Mouse (Mus musculus) ES-E14 (cell line): Measurements from ENCODE around the gene Drc7. TPM values are rescaled to one million over a fixed set of nuclear protein-coding genes. Genes with fewer than 3 reads are reported as not detected.

Experiments used
- DNase-seq: peaks from one replicate; pipeline ENCODE4 v3.0.0-alpha.2; 2013; ENCODE audit warnings: low read depth, low spot score
- H3K27ac ChIP-seq: 2 replicates; pipeline ENCODE4 v1.5.1; 2012; ENCODE audit warnings: low read depth, mild to moderate bottlenecking, low read length, moderate library complexity, mixed read lengths; ENCODE audit not compliant: poor library complexity, insufficient read depth, severe bottlenecking
- H3K36me3 ChIP-seq: 2 replicates; pipeline ENCODE4 v1.6.1; 2012; ENCODE audit warnings: mild to moderate bottlenecking, low read length, moderate library complexity, mixed read lengths; ENCODE audit not compliant: control insufficient read depth, poor library complexity, insufficient read depth, severe bottlenecking
- H3K4me1 ChIP-seq, 2 experiments: fragments of 150-350 bp in 1 of 2; sonication (generic) in 1 of 2; 2 replicates each; pipeline ENCODE4 v1.6.1; 2012; ENCODE audit warnings: low read length in 2 of 2, mild to moderate bottlenecking in 1 of 2, mixed read lengths in 1 of 2; ENCODE audit not compliant: control insufficient read depth in 2 of 2, insufficient read depth in 2 of 2, poor library complexity in 1 of 2
- H3K4me3 ChIP-seq, 2 experiments: fragments of 150-350 bp in 1 of 2; sonication (generic) in 1 of 2; 2 replicates each; pipeline ENCODE4 v1.5.1; 2012; ENCODE audit warnings: low read length in 2 of 2, low read depth in 1 of 2, mild to moderate bottlenecking in 1 of 2, mixed read lengths in 1 of 2; ENCODE audit not compliant: insufficient read depth in 1 of 2, poor library complexity in 1 of 2, severe bottlenecking in 1 of 2
- H3K9ac ChIP-seq: 2 replicates; pipeline ENCODE4 v1.6.1; 2012; ENCODE audit warnings: low read depth, mild to moderate bottlenecking, low read length, mixed read lengths; ENCODE audit not compliant: poor library complexity, insufficient read depth, severe bottlenecking
- H3K9me3 ChIP-seq: fragments of 150-350 bp; sonication (generic); 2 replicates; pipeline ENCODE4 v1.6.1; 2012; ENCODE audit warnings: low read depth, mild to moderate bottlenecking, low read length; ENCODE audit not compliant: control insufficient read depth, insufficient read depth
- CHD2 ChIP-seq: IDR thresholded peaks from 2 replicates; pipeline ENCODE4 v1.6.1; 2014; ENCODE audit warnings: mild to moderate bottlenecking, low read depth, low read length, inconsistent platforms
- HCFC1 ChIP-seq: IDR thresholded peaks from 2 replicates; pipeline ENCODE4 v1.6.1; 2012; ENCODE audit warnings: low read length, inconsistent platforms, borderline replicate concordance; ENCODE audit not compliant: insufficient read depth
- MAFK ChIP-seq: IDR thresholded peaks from 2 replicates; pipeline ENCODE4 v1.6.1; 2014; ENCODE audit warnings: mild to moderate bottlenecking, low read depth, low read length, inconsistent platforms; ENCODE audit not compliant: insufficient read depth
- ZC3H11A ChIP-seq: IDR thresholded peaks from 2 replicates; pipeline ENCODE4 v1.6.1; 2012; ENCODE audit warnings: low read depth, mild to moderate bottlenecking, inconsistent platforms, low read length, borderline replicate concordance
- ZNF384 ChIP-seq: IDR thresholded peaks from 2 replicates; pipeline ENCODE4 v1.6.1; 2012; ENCODE audit warnings: low read depth, low read length, inconsistent platforms
- in situ Hi-C, 2 experiments: fragments of 600-800 bp; cut with MboI; formaldehyde crosslinking; loops; one replicate each; pipeline ENCODE4 v1.15.1; 2025; ENCODE audit warnings: low sequenced_read_pairs in 2 of 2, inconsistent platforms in 1 of 2; ENCODE audit not compliant: unreplicated experiment in 2 of 2
- total RNA-seq: library from RNA; depleted of rRNA; stranded (reverse); fragments of 300-350 nt; gene quantifications from 2 replicates; pipeline ENCODE4 v1.2.3, GENCODE M21; 2012

Drc7 gene
- total RNA-seq, 1 experiment, result 0.94 TPM

- Histone ChIP-seq H3K9ac (no peak overlapping the region), H3K4me3 (no peak overlapping the region), H3K4me1 (no peaks in the 10 kb centered on the region), H3K9me3 (no peaks in the 10 kb centered on the region), H3K36me3 (no peaks in the 10 kb centered on the region), H3K27ac (no peak overlapping the region)
- DNase-seq, result no peak
- TF ChIP-seq ZNF384 (no peak), HCFC1 (no peak), CHD2 (no peak), MAFK (no peak)
- in situ Hi-C loops, result no loop called here
Measured at GRCm38 (mm10) chr8:95044811-95045210, 10.1 kb upstream of the Drc7 start.

DNA sequence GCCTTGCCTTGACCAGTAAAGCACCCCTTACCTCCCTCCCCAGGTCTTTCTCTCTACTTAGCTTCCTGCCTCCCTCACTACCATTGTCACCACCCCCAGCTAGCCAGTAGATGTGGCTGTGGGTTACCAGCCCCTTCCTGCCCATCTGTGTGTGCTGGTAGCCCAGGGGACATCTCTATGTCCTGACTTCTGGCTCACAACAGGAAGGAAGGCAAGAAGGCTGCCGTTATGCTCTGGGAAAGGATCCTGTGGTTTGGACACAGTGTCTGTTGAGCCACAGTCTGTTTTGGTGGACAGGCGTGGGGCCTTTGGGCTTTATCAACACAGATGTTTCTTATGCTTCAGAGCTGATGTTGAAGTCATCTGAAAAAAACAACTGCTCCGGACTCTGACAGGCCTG is 7.9 kb upstream of the Drc7 start:
- no peaks in the 10 kb centered on the region for H3K9me3 ChIP-seq
- H3K4me1 ChIP-seq, result no peaks in the 10 kb centered on the region
- in situ Hi-C loops, result no loop called here
- no peak for TF ChIP-seq HCFC1
- no peak for TF ChIP-seq CHD2
- no peak for TF ChIP-seq ZNF384
- TF ChIP-seq ZC3H11A, result no peak
- TF ChIP-seq MAFK, result no peak
- DNase-seq, result no peak
- no peak overlapping the region for H3K4me3 ChIP-seq
- no peak overlapping the region for H3K27ac ChIP-seq
- H3K9ac ChIP-seq, result no peak overlapping the region
- H3K36me3 ChIP-seq, result no peaks in the 10 kb centered on the region

DNA sequence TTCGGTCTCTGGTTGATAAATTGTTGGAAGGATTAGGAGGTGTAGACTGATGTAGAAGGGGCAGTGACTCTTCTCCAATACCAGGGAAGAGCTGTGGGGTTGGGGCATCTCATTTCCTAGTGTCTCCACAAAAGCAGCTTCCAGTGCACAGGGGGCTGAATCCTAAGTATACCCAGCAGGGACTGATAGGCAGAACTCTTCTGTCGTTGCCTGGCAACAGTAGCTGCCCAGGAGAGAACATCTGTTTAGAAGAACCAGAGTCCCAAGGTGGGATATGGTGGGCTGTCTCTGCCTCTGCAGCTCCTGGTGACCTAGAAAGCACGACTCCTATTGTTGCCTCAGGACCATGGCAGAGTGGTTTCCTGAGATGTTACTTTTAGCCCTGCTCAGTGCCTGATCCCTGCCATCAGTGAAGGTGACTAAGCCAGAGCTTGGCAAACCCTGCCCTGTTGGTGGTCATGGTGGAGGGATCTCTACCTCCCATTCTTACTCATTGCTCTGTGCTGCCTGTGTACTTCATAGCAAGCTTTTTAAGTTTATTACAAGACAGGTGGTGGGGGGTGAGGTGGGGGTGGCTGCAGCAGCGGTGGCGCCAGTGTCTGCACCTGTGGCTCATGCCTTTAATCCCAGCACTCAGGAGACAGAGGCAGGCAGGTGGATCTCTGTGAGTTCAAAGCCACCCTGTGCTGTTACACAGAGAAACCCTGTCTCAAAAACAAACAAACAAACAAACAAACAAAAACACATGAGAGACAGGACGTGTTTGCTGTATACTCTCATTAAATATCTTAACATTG is 6.8 kb upstream of the Drc7 start:
- no peak for DNase-seq
- in situ Hi-C loops, result no loop called here
- no peak overlapping the region for H3K27ac ChIP-seq
- no peaks in the 10 kb centered on the region for H3K36me3 ChIP-seq
- no peaks in the 10 kb centered on the region for H3K9me3 ChIP-seq
- no peak overlapping the region for H3K4me3 ChIP-seq
- no peaks in the 10 kb centered on the region for H3K4me1 ChIP-seq
- TF ChIP-seq ZNF384 (no peak), ZC3H11A (no peak), CHD2 (no peak), MAFK (no peak), HCFC1 (no peak)
- H3K9ac ChIP-seq, result no peak overlapping the region

DNA sequence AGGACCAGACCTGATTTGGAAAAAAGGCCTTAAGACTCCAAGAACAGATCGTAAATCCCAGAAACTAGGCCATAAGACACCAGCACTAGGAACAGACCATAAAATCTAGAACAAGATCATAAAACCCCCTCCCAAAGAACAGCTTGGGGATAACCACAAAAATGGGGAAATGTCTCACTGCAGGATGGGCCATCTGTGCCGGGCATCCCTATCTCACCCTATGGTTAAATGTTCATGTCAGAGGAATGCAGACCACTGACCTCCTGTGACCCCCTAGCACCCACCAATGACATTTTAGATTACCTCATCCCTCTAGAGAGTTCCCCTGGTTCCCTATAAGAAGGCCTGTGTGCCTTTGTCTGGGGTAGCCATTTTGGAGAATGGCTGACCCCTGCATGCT is 5.3 kb upstream of the Drc7 start:
- in situ Hi-C loops, result no loop called here
- Histone ChIP-seq H3K9ac (no peak overlapping the region), H3K4me1 (no peaks in the 10 kb centered on the region), H3K36me3 (no peaks in the 10 kb centered on the region), H3K4me3 (no peak overlapping the region), H3K9me3 (no peaks in the 10 kb centered on the region), H3K27ac (no peak overlapping the region)
- no peak for TF ChIP-seq ZNF384
- no peak for TF ChIP-seq ZC3H11A
- TF ChIP-seq CHD2, result no peak
- no peak for TF ChIP-seq MAFK
- no peak for TF ChIP-seq HCFC1
- DNase-seq, result no peak

DNA sequence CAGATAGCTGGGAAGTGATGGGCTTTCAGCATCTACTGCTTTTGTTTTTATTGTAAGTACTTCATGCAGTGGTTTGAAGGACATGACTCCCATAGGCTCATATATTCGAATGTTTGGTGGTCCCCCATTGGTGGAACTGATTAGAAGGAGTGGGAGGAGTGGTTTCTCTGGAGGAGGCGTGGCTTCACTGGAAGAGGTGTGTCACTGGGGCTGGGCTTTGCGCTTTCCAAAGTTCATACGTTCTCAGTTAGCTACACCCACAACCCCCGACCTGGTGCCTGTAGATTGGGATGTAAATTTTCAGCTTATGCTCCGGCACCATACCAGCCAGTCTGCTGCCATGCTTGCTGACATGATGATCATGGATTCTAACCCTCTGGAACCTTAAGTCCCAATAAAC is 465 bp upstream of the Drc7 start:
- Histone ChIP-seq H3K36me3 (no peaks in the 10 kb centered on the region), H3K27ac (no peak overlapping the region), H3K9ac (no peak overlapping the region), H3K4me3 (no peak overlapping the region), H3K9me3 (no peaks in the 10 kb centered on the region), H3K4me1 (0 out of 4 replicates have a peak, but pooled peaks cover 0 to 2% of the 10 kb centered on the region in 2 experiments)
- DNase-seq, result peak; percentile 33
- TF ChIP-seq ZC3H11A (no peak), HCFC1 (no peak), ZNF384 (no peak), MAFK (no peak), CHD2 (no peak)
- in situ Hi-C loops, result no loop called here
